ENCODE assay signal across 8 mouse cellular contexts in the genomic region with DNA sequence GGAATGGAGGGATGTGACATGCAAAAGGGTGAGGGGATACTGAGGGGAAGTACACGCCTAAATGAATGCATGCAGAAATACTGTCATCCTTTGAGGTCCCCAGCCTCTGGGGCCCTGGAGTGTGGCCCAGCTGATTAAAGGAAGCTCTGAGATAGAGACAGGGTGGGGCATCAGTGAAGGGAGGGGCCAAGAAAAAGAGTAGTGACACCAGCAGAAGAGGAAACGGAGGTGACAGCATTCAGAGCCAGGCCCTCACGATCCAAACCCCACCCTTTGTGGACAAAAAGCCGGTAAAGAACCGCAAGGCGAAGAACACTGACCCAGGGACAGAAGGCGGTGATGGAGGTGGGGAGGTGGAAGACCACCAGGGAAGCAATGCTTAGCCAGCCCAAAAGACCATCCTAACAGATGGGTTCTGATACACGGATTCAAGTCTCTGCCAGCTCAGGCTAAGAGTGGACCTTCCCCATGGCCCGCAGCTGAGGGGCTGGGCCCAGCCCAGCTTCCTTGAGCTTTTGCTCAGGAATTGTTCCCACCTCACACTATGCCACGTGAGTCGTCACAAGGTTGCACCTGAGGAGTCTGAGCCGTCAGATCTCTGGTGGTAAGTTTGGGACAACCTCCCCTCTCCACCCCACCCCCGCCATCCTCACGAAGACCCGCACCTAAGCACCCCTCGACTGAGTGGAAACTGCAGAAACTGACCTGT. TPM values are rescaled to one million over a fixed set of nuclear protein-coding genes. Genes with fewer than 3 reads are reported as not detected.
DNase-seq lines count a peak whose midpoint lies in the region; ATAC-seq and TF ChIP-seq lines count a peak whose summit lies in the region.

No protein-coding gene starts in this region.

- DNase-seq in forebrain, embryonic 10.5 days (ENCODE audit: extremely low spot score, low spot score): no peak
- DNase-seq in intestine, embryonic 14.5 days (ENCODE audit: low spot score): no peak
- DNase-seq in embryo, embryonic 9.5 days (ENCODE audit: extremely low spot score): no peak
- no peak for DNase-seq in cerebellum, adult 2 months

- TF ChIP-seq CTCF in cerebellum, adult 2 months (IDR thresholded peaks at IDR 0.05; ENCODE audit: borderline replicate concordance, insufficient read depth, low read depth, low read length): no peak

- H3K27me3 ChIP-seq in forebrain, embryonic 10.5 days (ENCODE audit: poor library complexity, severe bottlenecking): peaks cover 37% of the 10 kb centered on the region
- H3K27me3 ChIP-seq in forebrain, embryonic 16.5 days (replicated peaks; ENCODE audit: control insufficient read depth, insufficient read depth, low read length): 0 out of 2 replicates have a peak, but pooled peaks cover 5% of the 10 kb centered on the region
- H3K27me3 ChIP-seq in intestine, embryonic 14.5 days (replicated peaks; ENCODE audit: control insufficient read depth, insufficient read depth, low read length): 0 out of 2 replicates have a peak, but pooled peaks cover 2% of the 10 kb centered on the region
- no peaks in the 10 kb centered on the region for H3K27me3 ChIP-seq in stomach, embryonic 14.5 days (ENCODE audit: control insufficient read depth, insufficient read depth, low read length)
- H3K27me3 ChIP-seq in cerebellum, adult 2 months (ENCODE audit: control insufficient read depth, insufficient read depth, low read length): no peaks in the 10 kb centered on the region

- peaks cover 29% of the 10 kb centered on the region for H3K4me1 ChIP-seq in forebrain, embryonic 10.5 days
- peaks cover 10% of the 10 kb centered on the region for H3K4me1 ChIP-seq in forebrain, embryonic 16.5 days (replicated peaks; ENCODE audit: control insufficient read depth, insufficient read depth, low read length)
- peaks cover 9% of the 10 kb centered on the region for H3K4me1 ChIP-seq in intestine, embryonic 14.5 days (replicated peaks; ENCODE audit: control insufficient read depth, insufficient read depth, low read length)
- H3K4me1 ChIP-seq in stomach, embryonic 14.5 days (ENCODE audit: control insufficient read depth, insufficient read depth, low read length): peaks cover 10% of the 10 kb centered on the region; the same call in 1 of the 2 replicates
- no peaks in the 10 kb centered on the region; the same call in 1 of the 2 replicates for H3K4me1 ChIP-seq in cerebellum, adult 2 months (ENCODE audit: control insufficient read depth, insufficient read depth, low read length)

- H3K36me3 ChIP-seq in forebrain, embryonic 10.5 days (replicated peaks): no peaks in the 10 kb centered on the region
- H3K36me3 ChIP-seq in forebrain, embryonic 16.5 days (ENCODE audit: control insufficient read depth, insufficient read depth): no peaks in the 10 kb centered on the region
- H3K36me3 ChIP-seq in intestine, embryonic 14.5 days (ENCODE audit: control insufficient read depth, insufficient read depth, low read length): no peaks in the 10 kb centered on the region
- no peaks in the 10 kb centered on the region for H3K36me3 ChIP-seq in stomach, embryonic 14.5 days (ENCODE audit: control insufficient read depth, insufficient read depth, low read length)

- no peak overlapping the region for H3K9ac ChIP-seq in forebrain, embryonic 16.5 days (replicated peaks; ENCODE audit: low read depth, low read length)
- peak overlapping the region; percentile 17; the same call in 1 of the 2 replicates for H3K9ac ChIP-seq in intestine, embryonic 14.5 days (ENCODE audit: low read length)
- H3K9ac ChIP-seq in stomach, embryonic 14.5 days (replicated peaks; ENCODE audit: low read depth, low read length): no peak overlapping the region; the same call in 1 of the 2 replicates

- H3K27ac ChIP-seq in forebrain, embryonic 10.5 days: peak overlapping the region; percentile 76
- H3K27ac ChIP-seq in forebrain, embryonic 16.5 days (ENCODE audit: low read length): no peak overlapping the region
- no peak overlapping the region for H3K27ac ChIP-seq in intestine, embryonic 14.5 days (ENCODE audit: low read depth)
- H3K27ac ChIP-seq in stomach, embryonic 14.5 days (ENCODE audit: low read length): no peak overlapping the region; the same call in 1 of the 2 replicates
- H3K27ac ChIP-seq in cerebellum, adult 2 months (ENCODE audit: insufficient read depth, low read length): no peak overlapping the region

- H3K9me3 ChIP-seq in forebrain, embryonic 10.5 days: no peaks in the 10 kb centered on the region
- no peaks in the 10 kb centered on the region for H3K9me3 ChIP-seq in forebrain, embryonic 16.5 days (ENCODE audit: control insufficient read depth, low read length)
- H3K9me3 ChIP-seq in intestine, embryonic 14.5 days (ENCODE audit: control insufficient read depth, low read length): no peaks in the 10 kb centered on the region
- H3K9me3 ChIP-seq in stomach, embryonic 14.5 days (ENCODE audit: control insufficient read depth, low read depth, low read length): no peaks in the 10 kb centered on the region

- TF ChIP-seq POLR2A in cerebellum, adult 2 months (IDR thresholded peaks at IDR 0.05; ENCODE audit: borderline replicate concordance, insufficient read depth, low read length): no peak

- H3K4me3 ChIP-seq in forebrain, embryonic 10.5 days: peak overlapping the region; percentile 39
- no peak overlapping the region for H3K4me3 ChIP-seq in forebrain, embryonic 16.5 days (replicated peaks; ENCODE audit: low read length)
- peak overlapping the region; percentile 22 for H3K4me3 ChIP-seq in intestine, embryonic 14.5 days (ENCODE audit: low read depth, low read length)
- H3K4me3 ChIP-seq in stomach, embryonic 14.5 days (ENCODE audit: low read depth, low read length): peak overlapping the region; percentile 19; the same call in 1 of the 2 replicates
- no peak overlapping the region for H3K4me3 ChIP-seq in cerebellum, adult 2 months (replicated peaks; ENCODE audit: insufficient read depth, low read depth, low read length)

- ATAC-seq in forebrain, embryonic 16.5 days: no peak
- peak; percentile 86 for ATAC-seq in common myeloid progenitor, adult 5-6 weeks (replicated peaks; ENCODE audit: low read depth, poor library complexity, severe bottlenecking)
- ATAC-seq in intestine, embryonic 14.5 days (replicated peaks; ENCODE audit: low FRiP score, low TSS enrichment, low read depth): peak; percentile 34; the same call in 1 of the 2 replicates
- peak; percentile 90 for ATAC-seq in megakaryocyte, adult 5-6 weeks (ENCODE audit: poor library complexity, severe bottlenecking)
- peak; percentile 33; the same call in 1 of the 2 replicates for ATAC-seq in stomach, embryonic 14.5 days (ENCODE audit: insufficient number of reproducible peaks, insufficient read depth, low FRiP score, low read depth)

- 43% methylated on average over 16 of the region's 16 CpGs for WGBS in forebrain, embryonic 10.5 days
- 47% methylated on average over 16 of the region's 16 CpGs for WGBS in forebrain, embryonic 16.5 days
- 39% methylated on average over 16 of the region's 16 CpGs for WGBS in intestine, embryonic 14.5 days
- WGBS in stomach, embryonic 14.5 days: 29% methylated on average over 16 of the region's 16 CpGs
- 32% methylated on average over 16 of the region's 16 CpGs for WGBS in cerebellum, adult 2 months

- no peak overlapping the region for H3K4me2 ChIP-seq in forebrain, embryonic 16.5 days (ENCODE audit: low read length)
- peak overlapping the region; percentile 49 for H3K4me2 ChIP-seq in intestine, embryonic 14.5 days (ENCODE audit: low read length)
- H3K4me2 ChIP-seq in stomach, embryonic 14.5 days (replicated peaks; ENCODE audit: low read depth, low read length): peak overlapping the region; percentile 53

RNA-seq across cellular contexts. Expression of a gene that starts 0.4 kb away (rescaled TPM):
- polyA plus RNA-seq in forebrain, embryonic 10.5 days (2016; fragmentation: Nextera tagmentation; extraction: Ambion mirVana): 1.9 and 2.1 TPM in 2 replicates
- polyA plus RNA-seq in forebrain, embryonic 16.5 days (2015; fragmentation: Nextera tagmentation; extraction: Ambion mirVana): 1.1 and 1.5 TPM in 2 replicates
- 2.0 and 3.4 TPM in 2 replicates for total RNA-seq in common myeloid progenitor, adult 5-6 weeks (2017)
- 5.9 and 7.3 TPM in 2 replicates for polyA plus RNA-seq in intestine, embryonic 14.5 days (2014; fragmentation: Nextera tagmentation; extraction: Ambion mirVana)
- total RNA-seq in megakaryocyte, adult 5-6 weeks (2015): 10.6 and 11.9 TPM in 2 replicates
- total RNA-seq in megakaryocyte, adult 5-6 weeks (2017): 9.6 and 10.9 TPM in 2 replicates
- 3.7 and 3.9 TPM in 2 replicates for polyA plus RNA-seq in stomach, embryonic 14.5 days (2014; fragmentation: Nextera tagmentation; extraction: Ambion mirVana)
- 32.5 and 32.7 TPM in 2 replicates for polyA plus RNA-seq in cerebellum, adult 2 months (2012; rRNA removed)

Comparison
In these comparisons a context has a peak if more than half of its experiments do, and no peak if none do; other contexts are left out.
1. H3K4me3 ChIP-seq: peak in forebrain, embryonic 10.5 days (single experiment), intestine, embryonic 14.5 days (single experiment) and stomach, embryonic 14.5 days (single experiment); none in forebrain, embryonic 16.5 days (single experiment) and cerebellum, adult 2 months (single experiment).